Mouse (Mus musculus) forebrain, embryonic 16.5 days (tissue): Measurements from ENCODE around the gene Galk1. TPM values are rescaled to one million over a fixed set of nuclear protein-coding genes. Genes with fewer than 3 reads are reported as not detected.

Source experiments
- ATAC-seq: fragments of 200-750 bp; cut with Nextera tagmentation; 2 replicates; pipeline ENCODE4 v1.8.0; 2017; ENCODE audit warnings: mild to moderate bottlenecking, moderate library complexity
- H3K27ac ChIP-seq: fragments of 300-500 bp; sonication (generic); 2 replicates; pipeline ENCODE4 v1.5.1; 2014; ENCODE audit warnings: low read length, control low read depth
- H3K27me3 ChIP-seq: fragments of 300-500 bp; sonication (generic); replicated peaks from 2 replicates; pipeline ENCODE4 v1.6.1; 2014; ENCODE audit warnings: low read length; ENCODE audit not compliant: control insufficient read depth, insufficient read depth
- H3K36me3 ChIP-seq: fragments of 300-500 bp; sonication (generic); 2 replicates; pipeline ENCODE4 v1.6.1; 2014; ENCODE audit not compliant: control insufficient read depth, insufficient read depth
- H3K4me1 ChIP-seq: fragments of 300-500 bp; sonication (generic); replicated peaks from 2 replicates; pipeline ENCODE4 v1.6.1; 2014; ENCODE audit warnings: low read length; ENCODE audit not compliant: control insufficient read depth, insufficient read depth
- H3K4me2 ChIP-seq: fragments of 300-500 bp; sonication (generic); 2 replicates; pipeline ENCODE4 v1.6.1; 2014; ENCODE audit warnings: mild to moderate bottlenecking, low read length, control low read depth
- H3K4me3 ChIP-seq: fragments of 300-500 bp; sonication (generic); replicated peaks from 2 replicates; pipeline ENCODE4 v1.5.1; 2014; ENCODE audit warnings: mild to moderate bottlenecking, low read length, control low read depth
- H3K9ac ChIP-seq: fragments of 300-500 bp; sonication (generic); replicated peaks from 2 replicates; pipeline ENCODE4 v1.6.1; 2014; ENCODE audit warnings: low read depth, low read length, control low read depth
- H3K9me3 ChIP-seq: fragments of 300-500 bp; sonication (generic); 2 replicates; pipeline ENCODE4 v1.6.1; 2016; ENCODE audit warnings: low read length; ENCODE audit not compliant: control insufficient read depth
- WGBS: fragments of 180-500 bp; shearing (Covaris S2); extraction: QIAGEN DNeasy Blood & Tissue Kit; methylation state at CpG from one replicate; pipeline ENCODE4 v1.1.7; 2014; 5-methylcytosine and 5-hydroxymethylcytosine counted together
- polyA plus RNA-seq: library from polyadenylated mRNA; unstranded; fragments of >200 nt; fragmentation: Nextera tagmentation; extraction: Ambion mirVana; gene quantifications from 2 replicates; pipeline ENCODE4 v1.2.1, GENCODE M21; 2015

Gene Galk1
- polyA plus RNA-seq, 1 experiment from 2014 or later = 64.2 TPM

- H3K4me1 ChIP-seq = peaks cover 7% of the 10 kb centered on the region
- no peaks in the 10 kb centered on the region for H3K27me3 ChIP-seq
- 93% methylated on average over 3 of the region's 3 CpGs for WGBS
- ATAC-seq = no peak
- no peak overlapping the region for H3K4me2 ChIP-seq
- H3K27ac ChIP-seq = no peak overlapping the region
- H3K4me3 ChIP-seq = no peak overlapping the region
- H3K36me3 ChIP-seq = peaks cover 3% of the 10 kb centered on the region; the same call in 1 of the 2 replicates
- no peaks in the 10 kb centered on the region for H3K9me3 ChIP-seq
- H3K9ac ChIP-seq = no peak overlapping the region
Measured at GRCm38 (mm10) chr11:116036671-116037070, 24.2 kb upstream of the Galk1 start.

GRCm38 (mm10) chr11:116034584-116034983 is 22.1 kb upstream of the Galk1 start:
- Histone ChIP-seq H3K36me3 (peaks cover 3% of the 10 kb centered on the region; the same call in 1 of the 2 replicates), H3K27me3 (no peaks in the 10 kb centered on the region), H3K4me2 (no peak overlapping the region), H3K4me1 (peaks cover 15% of the 10 kb centered on the region), H3K4me3 (no peak overlapping the region), H3K27ac (no peak overlapping the region), H3K9ac (no peak overlapping the region), H3K9me3 (no peaks in the 10 kb centered on the region)
- no peak for ATAC-seq
- 95% methylated on average over 6 of the region's 6 CpGs for WGBS

GRCm38 (mm10) chr11:116030898-116031845 is 18.7 kb upstream of the Galk1 start:
- peak overlapping the region; percentile 99 for H3K27ac ChIP-seq
- H3K4me3 ChIP-seq = peak overlapping the region; percentile 69
- no peaks in the 10 kb centered on the region for H3K9me3 ChIP-seq
- peak overlapping the region; percentile 76 for H3K4me2 ChIP-seq
- H3K9ac ChIP-seq = peak overlapping the region; percentile 96
- no peaks in the 10 kb centered on the region for H3K36me3 ChIP-seq
- 25% methylated on average over 14 of the region's 14 CpGs for WGBS
- peak; percentile 1; the same call in 1 of the 2 replicates for ATAC-seq
- peaks cover 18% of the 10 kb centered on the region for H3K4me1 ChIP-seq
- no peaks in the 10 kb centered on the region for H3K27me3 ChIP-seq

- Histone ChIP-seq H3K4me3 (peak within 1 kb of the TSS; percentile 69), H3K9ac (peak within 1 kb of the TSS; percentile 96), H3K27me3 (no peaks in the 10 kb centered on the region), H3K27ac (peak within 1 kb of the TSS; percentile 99), H3K9me3 (no peaks in the 10 kb centered on the region), H3K36me3 (no peaks in the 10 kb centered on the region), H3K4me1 (peaks cover 18% of the 10 kb centered on the region), H3K4me2 (peak within 1 kb of the TSS; percentile 76)
- peak; percentile 96 for ATAC-seq
- under 1% methylated on average over 62 of the region's 67 CpGs for WGBS
Measured at GRCm38 (mm10) chr11:116030088-116030897, 17.8 kb upstream of the Galk1 start, which contains the start of gene Unk. Gene Unk, plus strand, starts transcription at chr11:116030322.

GRCm38 (mm10) chr11:116029086-116029865 is 16.8 kb upstream of the Galk1 start:
- H3K27ac ChIP-seq = 0 out of 2 replicates have a peak overlapping the region, but pooled peaks have one; percentile 10

GRCm38 (mm10) chr11:116028177-116028865 is 15.8 kb upstream of the Galk1 start:
- Histone ChIP-seq H3K4me3 (no peak overlapping the region), H3K27me3 (no peaks in the 10 kb centered on the region), H3K9ac (no peak overlapping the region), H3K27ac (no peak overlapping the region), H3K4me1 (peaks cover 18% of the 10 kb centered on the region), H3K4me2 (no peak overlapping the region), H3K9me3 (no peaks in the 10 kb centered on the region), H3K36me3 (no peaks in the 10 kb centered on the region)
- no peak for ATAC-seq
- 82% methylated on average over 9 of the region's 9 CpGs for WGBS

More at GRCm38 (mm10) chr11:116029086-116029865, 16.8 kb upstream of the Galk1 start:
- Histone ChIP-seq H3K4me1 (peaks cover 18% of the 10 kb centered on the region), H3K4me3 (peak overlapping the region; percentile 69), H3K9ac (peak overlapping the region; percentile 49), H3K36me3 (no peaks in the 10 kb centered on the region), H3K27me3 (no peaks in the 10 kb centered on the region), H3K9me3 (no peaks in the 10 kb centered on the region), H3K4me2 (peak overlapping the region; percentile 56)
- 86% methylated on average over 6 of the region's 6 CpGs for WGBS
- ATAC-seq = no peak

GRCm38 (mm10) chr11:116027756-116028155 is 15.2 kb upstream of the Galk1 start, which contains the start of gene H3f3b:
Gene H3f3b, minus strand, starts transcription at chr11:116027962.
- H3K4me3 ChIP-seq = no peak within 1 kb of the TSS
- WGBS = 90% methylated on average over 4 of the region's 4 CpGs

GRCm38 (mm10) chr11:116025056-116025845 is 12.7 kb upstream of the Galk1 start:
- H3K4me1 ChIP-seq = peaks cover 15% of the 10 kb centered on the region
- no peaks in the 10 kb centered on the region for H3K9me3 ChIP-seq
- no peak overlapping the region for H3K4me2 ChIP-seq
- 92% methylated on average over 3 of the region's 3 CpGs for WGBS
- ATAC-seq = no peak
- H3K9ac ChIP-seq = no peak overlapping the region
- H3K27me3 ChIP-seq = no peaks in the 10 kb centered on the region
- peaks cover 12% of the 10 kb centered on the region for H3K36me3 ChIP-seq
- peak overlapping the region; percentile 69 for H3K27ac ChIP-seq
- no peak overlapping the region for H3K4me3 ChIP-seq

More at GRCm38 (mm10) chr11:116027756-116028155, 15.2 kb upstream of the Galk1 start, which contains the start of gene H3f3b:
- H3K4me2 ChIP-seq = no peak within 1 kb of the TSS
- H3K27ac ChIP-seq = no peak within 1 kb of the TSS
- ATAC-seq = no peak
- no peaks in the 10 kb centered on the region for H3K9me3 ChIP-seq
- H3K9ac ChIP-seq = no peak within 1 kb of the TSS
- no peaks in the 10 kb centered on the region for H3K36me3 ChIP-seq
- H3K27me3 ChIP-seq = no peaks in the 10 kb centered on the region
- H3K4me1 ChIP-seq = peaks cover 15% of the 10 kb centered on the region
